Mouse (Mus musculus): ENCODE measurements around the gene Olfr952. TPM values are rescaled to one million over a fixed set of nuclear protein-coding genes. Genes with fewer than 3 reads are reported as not detected.

Gene Olfr952
- polyA plus RNA-seq (2012; fragmentation: generic; extraction: Trizol) = not detected
- long read RNA-seq, experiment 1 = 0 reads
- long read RNA-seq, experiment 2 = 0 reads

GRCm38 (mm10) chr9:39427048-39427447 lies at the start of gene Olfr952:
TSS of gene Olfr952 (minus strand) at chr9:39427148.
- Histone ChIP-seq H3K4me3 (ENCODE audit: insufficient read depth, poor library complexity, severe bottlenecking) (no peak within 1 kb of the TSS), H3K79me2 (ENCODE audit: control insufficient read depth, insufficient read depth) (no peaks in the 10 kb centered on the region), H3K36me3 (ENCODE audit: control insufficient read depth, insufficient read depth) (no peaks in the 10 kb centered on the region), H3K27me3 (ENCODE audit: control insufficient read depth, insufficient read depth, insufficient read length) (no peaks in the 10 kb centered on the region), H3ac (ENCODE audit: control insufficient read depth, insufficient read length, low read depth) (no peak within 1 kb of the TSS), H3K79me3 (ENCODE audit: low read depth) (no peaks in the 10 kb centered on the region)
- TF ChIP-seq USF1 (IDR thresholded peaks at IDR 0.05; ENCODE audit: low read depth) = no peak
- no peak for TF ChIP-seq MYOD1 (IDR thresholded peaks at IDR 0.05; ENCODE audit: control insufficient read depth, insufficient read length, low read depth)
- TF ChIP-seq MAX (IDR thresholded peaks at IDR 0.05) = no peak
- TF ChIP-seq FOSL1 (IDR thresholded peaks at IDR 0.05; ENCODE audit: insufficient read depth, low read length, poor library complexity, severe bottlenecking) = no peak
- no peak for TF ChIP-seq CTCF (IDR thresholded peaks at IDR 0.05; ENCODE audit: control insufficient read depth, insufficient read depth, insufficient read length)
- no peak for TF ChIP-seq MYOG (IDR thresholded peaks at IDR 0.05; ENCODE audit: control insufficient read depth, extremely low read depth, insufficient read length)
- no peak for TF ChIP-seq CEBPB (IDR thresholded peaks at IDR 0.05; ENCODE audit: low read depth)

GRCm38 (mm10) chr9:39471844-39472243 lies 44.9 kb upstream of the Olfr952 start, which contains the start of gene Olfr955:
TSS of gene Olfr955 (minus strand) at chr9:39471944.
- no peaks in the 10 kb centered on the region for H3K27me3 ChIP-seq (ENCODE audit: control insufficient read depth, insufficient read depth, insufficient read length)
- no peaks in the 10 kb centered on the region for H3K79me2 ChIP-seq (ENCODE audit: control insufficient read depth, insufficient read depth)
- no peak within 1 kb of the TSS for H3ac ChIP-seq (ENCODE audit: control insufficient read depth, insufficient read length, low read depth)
- no peaks in the 10 kb centered on the region for H3K79me3 ChIP-seq (ENCODE audit: low read depth)
- no peak within 1 kb of the TSS for H3K4me3 ChIP-seq (ENCODE audit: insufficient read depth, poor library complexity, severe bottlenecking)
- TF ChIP-seq USF1 (IDR thresholded peaks at IDR 0.05; ENCODE audit: low read depth) = no peak
- no peak for TF ChIP-seq MAX (IDR thresholded peaks at IDR 0.05)
- H3K36me3 ChIP-seq (ENCODE audit: control insufficient read depth, insufficient read depth) = no peaks in the 10 kb centered on the region

- H3ac ChIP-seq (ENCODE audit: control insufficient read depth, insufficient read length, low read depth) = no peak within 1 kb of the TSS
- H3K27me3 ChIP-seq (ENCODE audit: control insufficient read depth, insufficient read depth, insufficient read length) = no peaks in the 10 kb centered on the region
- no peak for TF ChIP-seq CEBPB (IDR thresholded peaks at IDR 0.05; ENCODE audit: low read depth)
- no peak for TF ChIP-seq MYOG (IDR thresholded peaks at IDR 0.05; ENCODE audit: control insufficient read depth, extremely low read depth, insufficient read length)
- TF ChIP-seq USF1 (IDR thresholded peaks at IDR 0.05; ENCODE audit: low read depth) = no peak
- TF ChIP-seq MYOD1 (IDR thresholded peaks at IDR 0.05; ENCODE audit: control insufficient read depth, insufficient read length, low read depth) = no peak
- no peak for TF ChIP-seq CTCF (IDR thresholded peaks at IDR 0.05; ENCODE audit: control insufficient read depth, insufficient read depth, insufficient read length)
- no peak for TF ChIP-seq MAX (IDR thresholded peaks at IDR 0.05)
- TF ChIP-seq FOSL1 (IDR thresholded peaks at IDR 0.05; ENCODE audit: insufficient read depth, low read length, poor library complexity, severe bottlenecking) = no peak
- no peaks in the 10 kb centered on the region for H3K79me3 ChIP-seq (ENCODE audit: low read depth)
- no peak within 1 kb of the TSS for H3K4me3 ChIP-seq (ENCODE audit: insufficient read depth, poor library complexity, severe bottlenecking)
- H3K36me3 ChIP-seq (ENCODE audit: control insufficient read depth, insufficient read depth) = no peaks in the 10 kb centered on the region
- no peaks in the 10 kb centered on the region for H3K79me2 ChIP-seq (ENCODE audit: control insufficient read depth, insufficient read depth)
Measured at GRCm38 (mm10) chr9:39456401-39456800, 29.5 kb upstream of the Olfr952 start, which contains the start of gene Olfr954. TSS of gene Olfr954 (plus strand) at chr9:39456701.

DNA sequence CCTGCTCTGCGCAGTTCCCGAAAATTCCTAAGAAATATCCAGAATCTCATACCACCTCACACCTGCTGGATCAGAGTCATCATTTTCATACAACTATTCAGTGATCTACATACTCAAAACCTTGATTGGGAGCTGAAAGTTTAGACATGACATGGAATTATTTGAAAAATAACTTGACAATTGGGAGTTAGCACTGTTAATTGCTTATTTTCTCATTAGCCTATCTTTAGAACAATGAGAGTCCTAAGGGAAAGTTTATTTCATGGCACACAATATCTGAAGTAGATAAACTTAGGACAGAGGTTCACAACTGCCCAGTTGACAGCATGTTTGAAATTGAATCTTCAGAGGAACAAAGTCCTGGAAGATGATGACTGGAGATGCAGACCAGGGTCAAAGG lies 39.8 kb downstream of the Olfr952 start, which contains the start of gene Olfr951:
Olfr951 (plus strand) TSS at position 301 of the 400 bp plus-strand sequence.
- Histone ChIP-seq H3K27me3 (ENCODE audit: control insufficient read depth, insufficient read depth, insufficient read length) (no peaks in the 10 kb centered on the region), H3K79me2 (ENCODE audit: control insufficient read depth, insufficient read depth) (no peaks in the 10 kb centered on the region), H3K4me3 (ENCODE audit: insufficient read depth, poor library complexity, severe bottlenecking) (no peak within 1 kb of the TSS), H3K36me3 (ENCODE audit: control insufficient read depth, insufficient read depth) (no peaks in the 10 kb centered on the region), H3K79me3 (ENCODE audit: low read depth) (no peaks in the 10 kb centered on the region), H3ac (ENCODE audit: control insufficient read depth, insufficient read length, low read depth) (no peak within 1 kb of the TSS)
- no peak for TF ChIP-seq CEBPB (IDR thresholded peaks at IDR 0.05; ENCODE audit: low read depth)
- no peak for TF ChIP-seq USF1 (IDR thresholded peaks at IDR 0.05; ENCODE audit: low read depth)
- no peak for TF ChIP-seq CTCF (IDR thresholded peaks at IDR 0.05; ENCODE audit: control insufficient read depth, insufficient read depth, insufficient read length)
- TF ChIP-seq MYOG (IDR thresholded peaks at IDR 0.05; ENCODE audit: control insufficient read depth, extremely low read depth, insufficient read length) = no peak
- TF ChIP-seq MAX (IDR thresholded peaks at IDR 0.05) = no peak
- TF ChIP-seq MYOD1 (IDR thresholded peaks at IDR 0.05; ENCODE audit: control insufficient read depth, insufficient read length, low read depth) = no peak
- TF ChIP-seq FOSL1 (IDR thresholded peaks at IDR 0.05; ENCODE audit: insufficient read depth, low read length, poor library complexity, severe bottlenecking) = no peak

Other genes starting within 250 kb of the Olfr952 start
- gene Olfr944, start 225.2 kb downstream of the Olfr952 start, polyA plus RNA-seq (2012; fragmentation: generic; extraction: Trizol) = not detected
- gene Olfr1537, start 177.2 kb downstream of the Olfr952 start, polyA plus RNA-seq (2012; fragmentation: generic; extraction: Trizol) = not detected
- gene Olfr945, start 150.3 kb downstream of the Olfr952 start, polyA plus RNA-seq (2012; fragmentation: generic; extraction: Trizol) = not detected
- gene Olfr948, start 101.1 kb downstream of the Olfr952 start, polyA plus RNA-seq (2012; fragmentation: generic; extraction: Trizol) = not detected
- gene Olfr951, start 39.7 kb downstream of the Olfr952 start, polyA plus RNA-seq (2012; fragmentation: generic; extraction: Trizol) = not detected
- gene Olfr954, start 29.6 kb upstream of the Olfr952 start, polyA plus RNA-seq (2012; fragmentation: generic; extraction: Trizol) = not detected
- not detected for gene Olfr955, start 44.8 kb upstream of the Olfr952 start, polyA plus RNA-seq (2012; fragmentation: generic; extraction: Trizol)
- gene Olfr44, start 66.8 kb upstream of the Olfr952 start, polyA plus RNA-seq (2012; fragmentation: generic; extraction: Trizol) = not detected
- not detected for gene Olfr957, start 88.7 kb upstream of the Olfr952 start, polyA plus RNA-seq (2012; fragmentation: generic; extraction: Trizol)
- gene Olfr958, start 126.9 kb upstream of the Olfr952 start, polyA plus RNA-seq (2012; fragmentation: generic; extraction: Trizol) = not detected
- gene Olfr959, start 148.4 kb upstream of the Olfr952 start, polyA plus RNA-seq (2012; fragmentation: generic; extraction: Trizol) = not detected
- not detected for gene AW551984, start 177.3 kb upstream of the Olfr952 start, polyA plus RNA-seq (2012; fragmentation: generic; extraction: Trizol)
- gene Olfr148, start 183.5 kb upstream of the Olfr952 start, polyA plus RNA-seq (2012; fragmentation: generic; extraction: Trizol) = not detected
- not detected for gene Olfr960, start 194.2 kb upstream of the Olfr952 start, polyA plus RNA-seq (2012; fragmentation: generic; extraction: Trizol)
- not detected for gene Olfr961, start 217.9 kb upstream of the Olfr952 start, polyA plus RNA-seq (2012; fragmentation: generic; extraction: Trizol)
- gene Olfr963, start 240.1 kb upstream of the Olfr952 start, polyA plus RNA-seq (2012; fragmentation: generic; extraction: Trizol) = not detected